Mouse (Mus musculus) midbrain, postnatal 0 days (tissue): Measurements from ENCODE around the gene Tspan9. TPM values are rescaled to one million over a fixed set of nuclear protein-coding genes. Genes with fewer than 3 reads are reported as not detected.

Experiments used
- ATAC-seq: fragments of 200-750 bp; cut with Nextera tagmentation; 2 replicates; pipeline ENCODE4 v1.8.0; 2017; ENCODE audit warnings: moderate number of reproducible peaks, mild to moderate bottlenecking, moderate TSS enrichment, moderate library complexity; ENCODE audit not compliant: low FRiP score
- DNase-seq: peaks from one replicate; pipeline ENCODE4 v3.0.0-alpha.2; 2015; ENCODE audit warnings: low spot score
- H3K27ac ChIP-seq: fragments of 300-500 bp; sonication (generic); 2 replicates; pipeline ENCODE4 v1.5.1; 2014; ENCODE audit warnings: low read depth, mild to moderate bottlenecking, low read length, mixed read lengths
- H3K27me3 ChIP-seq: fragments of 300-500 bp; sonication (generic); 2 replicates; pipeline ENCODE4 v1.6.1; 2014; ENCODE audit warnings: low read length, control low read depth, mixed read lengths; ENCODE audit not compliant: insufficient read depth
- H3K36me3 ChIP-seq: fragments of 300-500 bp; sonication (generic); 2 replicates; pipeline ENCODE4 v1.6.1; 2014; ENCODE audit warnings: low read length, control low read depth, mixed read lengths; ENCODE audit not compliant: insufficient read depth
- H3K4me1 ChIP-seq: fragments of 300-500 bp; sonication (generic); 2 replicates; pipeline ENCODE4 v1.6.1; 2014; ENCODE audit warnings: mild to moderate bottlenecking, control low read depth, antibody characterized with exemption, low read length, mixed read lengths; ENCODE audit not compliant: insufficient read depth
- H3K4me2 ChIP-seq: fragments of 300-500 bp; sonication (generic); 2 replicates; pipeline ENCODE4 v1.6.1; 2014; ENCODE audit warnings: low read depth, mild to moderate bottlenecking, low read length, mixed read lengths; ENCODE audit not compliant: poor library complexity, severe bottlenecking
- H3K4me3 ChIP-seq: fragments of 300-500 bp; sonication (generic); 2 replicates; pipeline ENCODE4 v1.5.1; 2014; ENCODE audit warnings: low read depth, mild to moderate bottlenecking, low read length, moderate library complexity
- H3K9ac ChIP-seq: fragments of 300-500 bp; sonication (generic); replicated peaks from 2 replicates; pipeline ENCODE4 v1.6.1; 2014; ENCODE audit warnings: mild to moderate bottlenecking, low read length, moderate library complexity, mixed read lengths; ENCODE audit not compliant: poor library complexity, severe bottlenecking
- H3K9me3 ChIP-seq: fragments of 300-500 bp; sonication (generic); 2 replicates; pipeline ENCODE4 v1.6.1; 2016; ENCODE audit warnings: low read length, control low read depth
- CTCF ChIP-seq: IDR thresholded peaks from 2 replicates; pipeline ENCODE4 v1.5.1; 2016; ENCODE audit warnings: antibody characterized with exemption, mild to moderate bottlenecking
- WGBS: fragments of 180-500 bp; shearing (Covaris S2); extraction: QIAGEN DNeasy Blood & Tissue Kit; methylation state at CpG from one replicate; pipeline ENCODE4 v1.1.7; 2014; 5-methylcytosine and 5-hydroxymethylcytosine counted together
- polyA plus RNA-seq: library from polyadenylated mRNA; unstranded; fragments of >200 nt; fragmentation: Nextera tagmentation; extraction: Ambion mirVana; gene quantifications from 2 replicates; pipeline ENCODE4 v1.2.1, GENCODE M21; 2015
- total RNA-seq: library from RNA; depleted of rRNA; stranded (reverse); fragments of >200 nt; gene quantifications from 2 replicates; pipeline ENCODE4 v1.2.3, GENCODE M21; 2014

Gene Tspan9
- total and polyA plus RNA-seq, 2 experiments from 2014 or later: 50.9 to 160 TPM

DNA sequence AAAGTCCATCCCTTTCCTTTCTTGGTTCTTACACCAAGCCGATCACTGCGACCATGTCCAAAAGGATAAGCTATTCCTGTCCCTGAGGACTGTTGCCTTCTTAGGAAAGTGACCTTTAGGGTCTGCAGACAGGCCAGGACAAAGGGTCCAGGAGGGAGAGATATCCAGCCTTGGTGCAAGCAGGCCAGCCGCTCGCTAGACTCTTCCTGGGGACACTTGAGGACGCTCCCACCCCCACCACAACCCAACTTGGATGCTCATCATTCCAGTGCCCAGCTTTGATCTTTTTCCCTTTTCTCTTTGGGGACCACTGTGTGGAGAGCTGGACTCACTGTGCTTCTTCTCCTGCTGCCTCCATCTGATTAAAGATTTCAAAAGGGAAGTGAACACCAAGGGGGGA lies 214.7 kb downstream of the Tspan9 start:
- TF ChIP-seq CTCF: no peak
- 62% methylated on average over 5 of the region's 5 CpGs for WGBS

GRCm38 (mm10) chr6:127925915-127926314 lies 217.5 kb downstream of the Tspan9 start:
- Histone ChIP-seq H3K4me1 (no peaks in the 10 kb centered on the region), H3K9me3 (no peaks in the 10 kb centered on the region), H3K27me3 (no peaks in the 10 kb centered on the region), H3K9ac (no peak overlapping the region), H3K4me2 (no peak overlapping the region), H3K4me3 (no peak overlapping the region), H3K27ac (no peak overlapping the region), H3K36me3 (no peaks in the 10 kb centered on the region)
- DNase-seq (peak; percentile 27), ATAC-seq (no peak)
- TF ChIP-seq CTCF: no peak
- WGBS: 69% methylated on average over 9 of the region's 9 CpGs

More for the DNA sequence above, 214.7 kb downstream of the Tspan9 start:
- Histone ChIP-seq H3K9me3 (no peaks in the 10 kb centered on the region), H3K4me2 (no peak overlapping the region), H3K27me3 (no peaks in the 10 kb centered on the region), H3K36me3 (no peaks in the 10 kb centered on the region), H3K4me3 (no peak overlapping the region), H3K4me1 (no peaks in the 10 kb centered on the region), H3K9ac (no peak overlapping the region), H3K27ac (no peak overlapping the region)
- ATAC-seq (no peak), DNase-seq (no peak)

- DNase-seq (no peak), ATAC-seq (no peak)
- no peaks in the 10 kb centered on the region for H3K36me3 ChIP-seq
- TF ChIP-seq CTCF: no peak
- no peak overlapping the region for H3K4me3 ChIP-seq
- H3K27me3 ChIP-seq: no peaks in the 10 kb centered on the region
- no peaks in the 10 kb centered on the region for H3K4me1 ChIP-seq
- no peak overlapping the region for H3K27ac ChIP-seq
- H3K9me3 ChIP-seq: no peaks in the 10 kb centered on the region
- no peak overlapping the region for H3K9ac ChIP-seq
- no peak overlapping the region for H3K4me2 ChIP-seq
- WGBS: 67% methylated on average over 6 of the region's 6 CpGs
Observed at GRCm38 (mm10) chr6:127924750-127925149, 218.6 kb downstream of the Tspan9 start.

GRCm38 (mm10) chr6:127923296-127923695 lies 220.1 kb downstream of the Tspan9 start:
- H3K27ac ChIP-seq: no peak overlapping the region
- TF ChIP-seq CTCF: no peak
- WGBS: 89% methylated on average over 9 of the region's 9 CpGs
- no peaks in the 10 kb centered on the region for H3K36me3 ChIP-seq
- peak; percentile 42 for DNase-seq
- no peaks in the 10 kb centered on the region for H3K9me3 ChIP-seq
- H3K27me3 ChIP-seq: no peaks in the 10 kb centered on the region
- no peak overlapping the region for H3K4me2 ChIP-seq
- no peaks in the 10 kb centered on the region for H3K4me1 ChIP-seq
- ATAC-seq: no peak
- H3K9ac ChIP-seq: no peak overlapping the region
- no peak overlapping the region for H3K4me3 ChIP-seq

DNA sequence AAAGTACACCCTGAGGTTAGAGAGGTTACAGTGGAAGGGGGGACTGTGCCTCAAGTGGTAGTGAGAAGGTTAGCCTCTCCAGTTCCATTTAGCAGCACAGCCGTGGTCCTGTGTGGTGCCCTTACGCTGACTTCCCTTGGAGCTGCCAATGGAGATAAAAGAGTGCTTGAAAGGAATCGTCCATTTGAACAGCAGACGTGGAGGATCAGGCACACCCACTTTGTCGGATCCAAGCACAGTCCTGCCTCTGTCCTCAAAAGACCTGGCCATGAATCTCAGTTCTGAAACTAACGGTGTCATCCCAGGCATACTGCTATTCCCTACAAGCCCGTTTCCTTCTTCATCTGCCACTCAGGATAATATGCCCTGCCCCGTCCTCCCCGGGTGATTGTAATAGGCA lies 221.4 kb downstream of the Tspan9 start:
- no peak overlapping the region for H3K9ac ChIP-seq
- ATAC-seq: no peak
- H3K4me3 ChIP-seq: no peak overlapping the region
- no peak overlapping the region for H3K27ac ChIP-seq
- 49% methylated on average over 9 of the region's 9 CpGs for WGBS
- no peak for DNase-seq
- H3K4me2 ChIP-seq: no peak overlapping the region
- H3K27me3 ChIP-seq: no peaks in the 10 kb centered on the region
- H3K36me3 ChIP-seq: no peaks in the 10 kb centered on the region
- no peak for TF ChIP-seq CTCF
- no peaks in the 10 kb centered on the region for H3K4me1 ChIP-seq
- H3K9me3 ChIP-seq: no peaks in the 10 kb centered on the region

DNA sequence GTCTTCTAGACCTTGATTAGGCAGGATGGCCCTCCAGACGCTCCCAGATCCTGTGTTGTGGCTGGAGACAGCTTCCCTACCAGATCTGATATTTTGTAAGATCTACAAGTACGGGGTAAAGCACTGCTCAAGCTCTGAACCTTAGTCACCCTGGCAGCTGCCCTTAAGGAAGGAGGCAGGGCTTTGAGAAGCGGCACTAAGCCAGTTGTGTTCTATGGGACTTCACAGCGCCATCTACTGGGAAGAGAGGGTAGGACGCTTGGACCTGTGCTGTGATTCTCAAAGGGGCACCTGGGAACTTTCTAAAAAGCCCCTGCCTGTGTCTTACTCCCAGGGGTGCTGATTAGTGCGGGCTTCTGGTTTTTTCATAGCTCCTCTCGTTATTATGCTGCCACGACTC lies 222.7 kb downstream of the Tspan9 start:
- Histone ChIP-seq H3K4me3 (no peak overlapping the region), H3K4me2 (no peak overlapping the region), H3K9ac (no peak overlapping the region), H3K27me3 (no peaks in the 10 kb centered on the region), H3K9me3 (no peaks in the 10 kb centered on the region), H3K27ac (no peak overlapping the region), H3K36me3 (no peaks in the 10 kb centered on the region), H3K4me1 (no peaks in the 10 kb centered on the region)
- ATAC-seq (no peak), DNase-seq (peak; percentile 87)
- peak; percentile 87 for TF ChIP-seq CTCF
- WGBS: 8% methylated on average over 8 of the region's 8 CpGs

GRCm38 (mm10) chr6:127919491-127919890 lies 223.9 kb downstream of the Tspan9 start:
- Histone ChIP-seq H3K27ac (no peak overlapping the region), H3K9ac (no peak overlapping the region), H3K27me3 (no peaks in the 10 kb centered on the region), H3K4me3 (no peak overlapping the region), H3K9me3 (no peaks in the 10 kb centered on the region), H3K4me2 (no peak overlapping the region), H3K36me3 (no peaks in the 10 kb centered on the region), H3K4me1 (no peaks in the 10 kb centered on the region)
- no peak for TF ChIP-seq CTCF
- no peak for DNase-seq
- WGBS: 87% methylated on average over 6 of the region's 6 CpGs
- no peak for ATAC-seq
